Comparison of ENCODE assay signal across 22 mouse cellular contexts in genomic region chr9:30271081-30271480, GRCm38 (mm10).
"Had no signal": no experiment of that assay in that cellular context is flagged by ENCODE, and none has a peak within 500 bp of the region (broad histone marks: within the 10 kb centered on the region; RNA-seq: fewer than 3 reads in every experiment).

No protein-coding gene starts in this region.

- H3K9ac ChIP-seq: liver, embryonic 13.5 days; liver, embryonic 15.5 days; liver, postnatal 0 days; midbrain, embryonic 12.5 days; neural tube, embryonic 13.5 days; neural tube, embryonic 15.5 days; stomach, embryonic 15.5 days had no signal

- H3K27ac ChIP-seq: liver, embryonic 13.5 days; liver, embryonic 15.5 days; macrophage; midbrain, embryonic 10.5 days; midbrain, embryonic 12.5 days; neural tube, embryonic 13.5 days; neural tube, embryonic 15.5 days; stomach, embryonic 15.5 days; stomach, postnatal 0 days had no signal

- H3K27me3 ChIP-seq: liver, embryonic 13.5 days; liver, embryonic 15.5 days; megakaryocyte, embryonic 14.5 days; midbrain, embryonic 12.5 days; neural tube, embryonic 13.5 days; neural tube, embryonic 15.5 days; stomach, embryonic 15.5 days had no signal

- H3K36me3 ChIP-seq: liver, embryonic 13.5 days; liver, embryonic 15.5 days; midbrain, embryonic 10.5 days; midbrain, embryonic 12.5 days; neural tube, embryonic 13.5 days; neural tube, embryonic 15.5 days; stomach, embryonic 15.5 days had no signal

- H3K4me2 ChIP-seq: liver, embryonic 13.5 days; liver, embryonic 15.5 days; midbrain, embryonic 12.5 days; neural tube, embryonic 13.5 days; neural tube, embryonic 15.5 days; stomach, embryonic 15.5 days had no signal

- H3K9me3 ChIP-seq: liver, embryonic 13.5 days; liver, embryonic 15.5 days; megakaryocyte, embryonic 14.5 days; midbrain, embryonic 10.5 days; midbrain, embryonic 12.5 days; neural tube, embryonic 13.5 days; neural tube, embryonic 15.5 days; stomach, embryonic 15.5 days had no signal

- H3K4me3 ChIP-seq: liver, embryonic 13.5 days; liver, embryonic 15.5 days; megakaryocyte, embryonic 14.5 days; midbrain, embryonic 10.5 days; midbrain, embryonic 12.5 days; myocyte; neural tube, embryonic 13.5 days; neural tube, embryonic 15.5 days; stomach, embryonic 15.5 days had no signal

- H3K4me1 ChIP-seq: liver, embryonic 13.5 days; liver, embryonic 15.5 days; megakaryocyte, embryonic 14.5 days; midbrain, embryonic 10.5 days; midbrain, embryonic 12.5 days; neural tube, embryonic 15.5 days; stomach, embryonic 15.5 days had no signal

- ATAC-seq: liver, postnatal 0 days; midbrain, embryonic 16.5 days had no signal

- DNase-seq: liver, embryonic 13.5 days; liver, postnatal 0 days; lung, postnatal 14 days; lung, postnatal 36 days; midbrain, embryonic 14.5 days; retina, postnatal 1 day; right cerebral cortex, adult 18-20 months; right cerebral cortex, postnatal 25 days; thymus, adult 2 months; thymus, postnatal 25 days; thymus, postnatal 4 days had no signal
